Mouse (Mus musculus): ENCODE results near the gene Cbl.

DNA sequence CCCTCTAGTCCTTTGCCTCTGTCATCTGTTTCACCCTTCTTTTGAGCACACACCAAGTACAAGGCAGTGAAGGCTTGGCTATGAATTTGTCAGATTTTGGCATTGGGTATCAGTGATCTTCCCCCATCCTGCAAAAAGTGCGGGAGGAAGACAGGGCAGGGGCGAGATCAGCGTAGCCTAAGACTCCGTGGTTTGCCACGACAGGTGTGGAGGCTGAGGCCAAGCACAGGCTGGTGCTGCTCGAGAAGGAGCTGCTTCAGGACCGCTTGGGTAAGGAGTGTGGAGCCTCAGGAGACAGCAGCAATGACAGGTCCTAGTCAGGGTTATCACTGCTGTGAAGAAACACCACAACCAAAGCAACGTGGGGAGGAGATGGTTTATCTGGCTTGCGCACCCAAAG lies 7.6 kb upstream of the Cbl start:
- no peak for TF ChIP-seq CTCF (IDR thresholded peaks at IDR 0.05; ENCODE audit: insufficient read depth, low read depth, low read length)
- no peak for TF ChIP-seq POLR2A (IDR thresholded peaks at IDR 0.05; ENCODE audit: insufficient read depth, low read depth, low read length)

Measured in olfactory bulb, adult 2 months (tissue).